Mouse (Mus musculus) heart, postnatal 0 days (tissue): ENCODE measurements at regions not wholly inside any gene's neighbourhood (a gene's known extent, or its start where the extent isn't known, plus 50 kb on each side); places are given as distances from the start of the nearest gene placed in this dataset.
A peak's percentile ranks its signal among the peaks of the same experiment; 100 is the strongest.

Experiments used
- ATAC-seq: fragments of 200-750 bp; cut with Nextera tagmentation; 2 replicates; pipeline ENCODE4 v1.8.0; 2017; ENCODE audit warnings: low read depth, moderate number of reproducible peaks, moderate library complexity; ENCODE audit not compliant: insufficient read depth
- DNase-seq: peaks from one replicate; pipeline ENCODE4 v3.0.0-alpha.2; 2016; ENCODE audit warnings: low spot score
- H3K27ac ChIP-seq: fragments of 300-500 bp; sonication (generic); 2 replicates; pipeline ENCODE4 v1.5.1; 2014; ENCODE audit warnings: low read depth, mild to moderate bottlenecking
- H3K27me3 ChIP-seq: fragments of 300-500 bp; sonication (generic); 2 replicates; pipeline ENCODE4 v1.6.1; 2014; ENCODE audit warnings: low read length, mixed read lengths; ENCODE audit not compliant: control insufficient read depth, insufficient read depth
- H3K36me3 ChIP-seq: fragments of 300-500 bp; sonication (generic); replicated peaks from 2 replicates; pipeline ENCODE4 v1.6.1; 2014; ENCODE audit warnings: low read length, mixed read lengths; ENCODE audit not compliant: control insufficient read depth, insufficient read depth
- H3K4me1 ChIP-seq: fragments of 300-500 bp; sonication (generic); 2 replicates; pipeline ENCODE4 v1.6.1; 2014; ENCODE audit warnings: antibody characterized with exemption; ENCODE audit not compliant: control insufficient read depth, insufficient read depth
- H3K4me2 ChIP-seq: fragments of 300-500 bp; sonication (generic); 2 replicates; pipeline ENCODE4 v1.6.1; 2014; ENCODE audit warnings: low read depth, mild to moderate bottlenecking, low read length, moderate library complexity
- H3K4me3 ChIP-seq: fragments of 300-500 bp; sonication (generic); 2 replicates; pipeline ENCODE4 v1.5.1; 2014; ENCODE audit warnings: low read depth, low read length
- H3K9ac ChIP-seq: fragments of 300-500 bp; sonication (generic); replicated peaks from 2 replicates; pipeline ENCODE4 v1.6.1; 2014; ENCODE audit warnings: low read depth, low read length, mixed read lengths
- H3K9me3 ChIP-seq: fragments of 300-500 bp; sonication (generic); replicated peaks from 2 replicates; pipeline ENCODE4 v1.6.1; 2016; ENCODE audit warnings: low read length; ENCODE audit not compliant: control insufficient read depth
- CTCF ChIP-seq: IDR thresholded peaks from 2 replicates; pipeline ENCODE4 v1.5.1; 2016; ENCODE audit warnings: antibody characterized with exemption, control low read depth, low read depth
- EP300 ChIP-seq: IDR thresholded peaks from 2 replicates; pipeline ENCODE4 v1.6.1; 2016; ENCODE audit warnings: antibody characterized with exemption, low read depth
- WGBS: fragments of 180-500 bp; shearing (Covaris S2); extraction: QIAGEN DNeasy Blood & Tissue Kit; methylation state at CpG from one replicate; pipeline ENCODE4 v1.1.7; 2014; 5-methylcytosine and 5-hydroxymethylcytosine counted together

- Histone ChIP-seq H3K27me3 (no peaks in the 10 kb centered on the region), H3K27ac (no peak overlapping the region), H3K4me2 (no peak overlapping the region), H3K36me3 (no peaks in the 10 kb centered on the region), H3K9ac (no peak overlapping the region), H3K4me3 (no peak overlapping the region), H3K4me1 (no peaks in the 10 kb centered on the region), H3K9me3 (no peaks in the 10 kb centered on the region)
- TF ChIP-seq EP300 (no peak), CTCF (no peak)
- 74% methylated on average over 8 of the region's 8 CpGs for WGBS
- ATAC-seq = no peak
- DNase-seq = no peak
Observed at GRCm38 (mm10) chr7:35992511-35992910, 189.7 kb upstream of the Zfp507 start.

- Histone ChIP-seq H3K4me2 (no peak overlapping the region), H3K27ac (no peak overlapping the region), H3K9ac (no peak overlapping the region), H3K27me3 (no peaks in the 10 kb centered on the region), H3K4me3 (no peak overlapping the region), H3K9me3 (no peaks in the 10 kb centered on the region), H3K4me1 (no peaks in the 10 kb centered on the region), H3K36me3 (no peaks in the 10 kb centered on the region)
- WGBS = 77% methylated on average over 5 of the region's 5 CpGs
- no peak for TF ChIP-seq CTCF
- TF ChIP-seq EP300 = no peak
- ATAC-seq (no peak), DNase-seq (no peak)
Observed at GRCm38 (mm10) chr7:35991141-35991540, 188.3 kb upstream of the Zfp507 start.

- Histone ChIP-seq H3K4me3 (no peak overlapping the region), H3K4me2 (no peak overlapping the region), H3K36me3 (no peaks in the 10 kb centered on the region), H3K4me1 (no peaks in the 10 kb centered on the region), H3K9ac (no peak overlapping the region), H3K27me3 (no peaks in the 10 kb centered on the region), H3K9me3 (no peaks in the 10 kb centered on the region), H3K27ac (no peak overlapping the region)
- WGBS = 76% methylated on average over 8 of the region's 8 CpGs
- TF ChIP-seq CTCF = no peak
- no peak for TF ChIP-seq EP300
- DNase-seq (no peak), ATAC-seq (no peak)
Observed at GRCm38 (mm10) chr7:35989456-35989855, 186.7 kb upstream of the Zfp507 start.

- Histone ChIP-seq H3K27me3 (no peaks in the 10 kb centered on the region), H3K9ac (no peak overlapping the region), H3K4me1 (no peaks in the 10 kb centered on the region), H3K4me3 (no peak overlapping the region), H3K4me2 (no peak overlapping the region), H3K9me3 (no peaks in the 10 kb centered on the region), H3K27ac (no peak overlapping the region), H3K36me3 (no peaks in the 10 kb centered on the region)
- ATAC-seq = no peak
- 74% methylated on average over 13 of the region's 13 CpGs for WGBS
- TF ChIP-seq EP300 = no peak
- TF ChIP-seq CTCF = no peak
- no peak for DNase-seq
Observed at GRCm38 (mm10) chr7:35988449-35989109, 185.8 kb upstream of the Zfp507 start.

- Histone ChIP-seq H3K36me3 (no peaks in the 10 kb centered on the region), H3K4me1 (no peaks in the 10 kb centered on the region), H3K9ac (no peak overlapping the region), H3K4me2 (no peak overlapping the region), H3K27ac (no peak overlapping the region), H3K4me3 (no peak overlapping the region), H3K9me3 (no peaks in the 10 kb centered on the region), H3K27me3 (no peaks in the 10 kb centered on the region)
- TF ChIP-seq CTCF (no peak), EP300 (no peak)
- ATAC-seq (no peak), DNase-seq (no peak)
- WGBS = 66% methylated on average over 9 of the region's 9 CpGs
Observed at GRCm38 (mm10) chr7:35977986-35978385, 175.2 kb upstream of the Zfp507 start.

GRCm38 (mm10) chr7:35958731-35959130 is 155.9 kb upstream of the Zfp507 start:
- 37% methylated on average over 5 of the region's 5 CpGs for WGBS
- TF ChIP-seq CTCF = peak; percentile 11; the same call in 1 of the 2 replicates
- TF ChIP-seq EP300 = no peak

More at GRCm38 (mm10) chr7:35958731-35959130, 155.9 kb upstream of the Zfp507 start:
- Histone ChIP-seq H3K4me3 (no peak overlapping the region), H3K27ac (no peak overlapping the region), H3K9ac (no peak overlapping the region), H3K36me3 (no peaks in the 10 kb centered on the region), H3K27me3 (no peaks in the 10 kb centered on the region), H3K9me3 (no peaks in the 10 kb centered on the region), H3K4me2 (no peak overlapping the region), H3K4me1 (no peaks in the 10 kb centered on the region)
- no peak for ATAC-seq
- DNase-seq = no peak
